Mouse (Mus musculus) hindbrain, embryonic 16.5 days (tissue): ENCODE measurements around the gene Il4. TPM values are rescaled to one million over a fixed set of nuclear protein-coding genes. Genes with fewer than 3 reads are reported as not detected.

Experiments
- ATAC-seq: fragments of 200-750 bp; cut with Nextera tagmentation; 2 replicates; pipeline ENCODE4 v1.8.0; 2017; ENCODE audit warnings: moderate TSS enrichment, moderate library complexity
- H3K27ac ChIP-seq: fragments of 300-500 bp; sonication (generic); 2 replicates; pipeline ENCODE4 v1.5.1; 2014; ENCODE audit warnings: low read depth, mild to moderate bottlenecking, control low read depth, low read length, moderate library complexity
- H3K27me3 ChIP-seq: fragments of 300-500 bp; sonication (generic); replicated peaks from 2 replicates; pipeline ENCODE4 v1.6.1; 2014; ENCODE audit warnings: low read length; ENCODE audit not compliant: control insufficient read depth, insufficient read depth
- H3K36me3 ChIP-seq: fragments of 300-500 bp; sonication (generic); 2 replicates; pipeline ENCODE4 v1.6.1; 2014; ENCODE audit warnings: mild to moderate bottlenecking, low read length, moderate library complexity, mixed read lengths; ENCODE audit not compliant: control insufficient read depth, insufficient read depth
- H3K4me1 ChIP-seq: fragments of 300-500 bp; sonication (generic); 2 replicates; pipeline ENCODE4 v1.6.1; 2014; ENCODE audit warnings: low read depth, low read length; ENCODE audit not compliant: control insufficient read depth, insufficient read depth
- H3K4me2 ChIP-seq: fragments of 300-500 bp; sonication (generic); 2 replicates; pipeline ENCODE4 v1.6.1; 2014; ENCODE audit warnings: mild to moderate bottlenecking, low read length, control low read depth, moderate library complexity
- H3K4me3 ChIP-seq: fragments of 300-500 bp; sonication (generic); 2 replicates; pipeline ENCODE4 v1.5.1; 2014; ENCODE audit warnings: mild to moderate bottlenecking, low read length, control low read depth, moderate library complexity
- H3K9ac ChIP-seq: fragments of 300-500 bp; sonication (generic); 2 replicates; pipeline ENCODE4 v1.6.1; 2014; ENCODE audit warnings: low read depth, mild to moderate bottlenecking, control low read depth, low read length, moderate library complexity
- H3K9me3 ChIP-seq: fragments of 300-500 bp; sonication (generic); 2 replicates; pipeline ENCODE4 v1.6.1; 2014; ENCODE audit warnings: mild to moderate bottlenecking, low read length, moderate library complexity; ENCODE audit not compliant: control insufficient read depth
- WGBS: fragments of 180-500 bp; shearing (Covaris S2); extraction: QIAGEN DNeasy Blood & Tissue Kit; methylation state at CpG from one replicate; pipeline ENCODE4 v1.1.7; 2014; 5-methylcytosine and 5-hydroxymethylcytosine counted together
- polyA plus RNA-seq: library from polyadenylated mRNA; unstranded; fragments of >200 nt; fragmentation: Nextera tagmentation; extraction: Ambion mirVana; gene quantifications from 2 replicates; pipeline ENCODE4 v1.2.1, GENCODE M21; 2015

Gene Il4
- polyA plus RNA-seq, 1 experiment from 2014 or later: 4.5 TPM

DNA sequence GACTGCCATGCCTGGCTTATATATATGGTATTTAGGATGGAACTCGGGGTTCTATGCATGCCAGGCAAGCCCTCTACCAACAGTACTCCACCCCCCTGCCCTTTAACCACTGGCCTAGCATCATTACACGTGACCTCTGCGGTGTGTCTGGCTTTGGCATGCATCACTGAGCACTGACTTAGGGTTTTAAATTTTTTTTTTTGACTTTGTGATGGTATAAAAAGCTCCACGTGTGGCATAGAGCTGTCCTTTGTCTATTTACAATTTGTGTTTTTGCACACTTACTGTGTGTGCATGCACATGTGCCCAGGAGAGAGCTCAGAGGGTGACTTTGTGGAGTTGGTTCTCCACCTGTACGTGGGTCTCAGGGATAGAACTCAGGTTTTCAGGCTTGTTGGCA, 25.5 kb upstream of the Il4 start:
- Histone ChIP-seq H3K4me1 (no peaks in the 10 kb centered on the region), H3K4me2 (no peak overlapping the region), H3K9ac (no peak overlapping the region), H3K9me3 (no peaks in the 10 kb centered on the region), H3K36me3 (no peaks in the 10 kb centered on the region), H3K4me3 (no peak overlapping the region), H3K27me3 (no peaks in the 10 kb centered on the region), H3K27ac (no peak overlapping the region)
- 69% methylated on average over 5 of the region's 5 CpGs for WGBS
- ATAC-seq: no peak

- ATAC-seq: no peak
- Histone ChIP-seq H3K36me3 (no peaks in the 10 kb centered on the region), H3K9me3 (no peaks in the 10 kb centered on the region), H3K4me1 (no peaks in the 10 kb centered on the region), H3K27ac (no peak overlapping the region), H3K9ac (no peak overlapping the region), H3K27me3 (peaks cover 1% of the 10 kb centered on the region; the same call in 1 of the 2 replicates), H3K4me2 (no peak overlapping the region), H3K4me3 (no peak overlapping the region)
- 79% methylated on average over 12 of the region's 12 CpGs for WGBS
These were observed 24.3 kb upstream of the Il4 start for GRCm38 (mm10) chr11:53642744-53643279.

- Histone ChIP-seq H3K27ac (no peak overlapping the region), H3K9ac (no peak overlapping the region), H3K9me3 (no peaks in the 10 kb centered on the region), H3K4me3 (no peak overlapping the region), H3K4me2 (no peak overlapping the region), H3K27me3 (peaks cover 9% of the 10 kb centered on the region), H3K4me1 (peaks cover 12% of the 10 kb centered on the region), H3K36me3 (no peaks in the 10 kb centered on the region)
- no peak for ATAC-seq
- 83% methylated on average over 10 of the region's 10 CpGs for WGBS
These were observed 19.4 kb upstream of the Il4 start for GRCm38 (mm10) chr11:53637803-53638260.

GRCm38 (mm10) chr11:53637046-53637802, 18.8 kb upstream of the Il4 start:
- Histone ChIP-seq H3K9me3 (no peaks in the 10 kb centered on the region), H3K27ac (no peak overlapping the region), H3K4me2 (no peak overlapping the region), H3K27me3 (peaks cover 9% of the 10 kb centered on the region), H3K9ac (no peak overlapping the region), H3K4me3 (no peak overlapping the region), H3K36me3 (no peaks in the 10 kb centered on the region), H3K4me1 (peaks cover 12% of the 10 kb centered on the region)
- WGBS: 20% methylated on average over 21 of the region's 21 CpGs
- ATAC-seq: no peak

- Histone ChIP-seq H3K27ac (no peak overlapping the region), H3K9me3 (no peaks in the 10 kb centered on the region), H3K4me3 (peak overlapping the region; percentile 35), H3K36me3 (no peaks in the 10 kb centered on the region), H3K4me2 (peak overlapping the region; percentile 79), H3K27me3 (peaks cover 9% of the 10 kb centered on the region), H3K9ac (peak overlapping the region; percentile 55), H3K4me1 (peaks cover 12% of the 10 kb centered on the region)
- 2% methylated on average over 25 of the region's 40 CpGs for WGBS
- ATAC-seq: no peak
These were observed 17.7 kb upstream of the Il4 start for GRCm38 (mm10) chr11:53636183-53636646.

GRCm38 (mm10) chr11:53635590-53636182, 17.2 kb upstream of the Il4 start:
- H3K4me1 ChIP-seq: peaks cover 12% of the 10 kb centered on the region
- H3K4me2 ChIP-seq: peak overlapping the region; percentile 79
- H3K36me3 ChIP-seq: no peaks in the 10 kb centered on the region
- no peak overlapping the region for H3K27ac ChIP-seq
- H3K9me3 ChIP-seq: no peaks in the 10 kb centered on the region
- peak overlapping the region; percentile 55 for H3K9ac ChIP-seq
- H3K27me3 ChIP-seq: peaks cover 9% of the 10 kb centered on the region
- WGBS: 36% methylated on average over 9 of the region's 9 CpGs
- no peak for ATAC-seq
- H3K4me3 ChIP-seq: peak overlapping the region; percentile 35

DNA sequence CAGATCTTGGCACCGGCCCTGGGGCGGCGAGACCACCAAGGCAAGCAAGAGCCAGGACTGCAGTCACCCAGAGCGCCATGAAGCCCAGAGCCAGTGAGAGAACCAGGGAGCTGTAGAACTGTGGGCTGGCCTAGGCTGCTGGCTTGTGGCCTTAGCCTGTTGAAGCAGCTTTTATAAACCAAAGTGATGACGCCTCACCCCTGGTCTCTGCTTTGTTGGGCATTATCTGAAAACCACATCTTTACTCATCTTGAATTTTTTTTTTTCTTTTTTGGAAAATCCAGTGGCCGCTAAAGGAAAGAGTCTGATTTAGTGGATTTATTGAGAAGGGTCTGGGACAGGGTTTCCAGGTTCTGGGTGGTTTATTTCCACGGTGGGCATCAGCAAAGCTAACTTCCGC, 16.1 kb upstream of the Il4 start, which contains the start of gene Il13:
Gene Il13, minus strand, starts transcription at position 147 of the 400 bp plus-strand sequence.
- Histone ChIP-seq H3K9ac (no peak within 1 kb of the TSS), H3K4me3 (no peak within 1 kb of the TSS), H3K9me3 (no peaks in the 10 kb centered on the region), H3K36me3 (no peaks in the 10 kb centered on the region), H3K4me2 (no peak within 1 kb of the TSS), H3K27me3 (peaks cover 9% of the 10 kb centered on the region), H3K4me1 (peaks cover 12% of the 10 kb centered on the region), H3K27ac (no peak within 1 kb of the TSS)
- WGBS: 91% methylated on average over 8 of the region's 8 CpGs
- ATAC-seq: no peak

DNA sequence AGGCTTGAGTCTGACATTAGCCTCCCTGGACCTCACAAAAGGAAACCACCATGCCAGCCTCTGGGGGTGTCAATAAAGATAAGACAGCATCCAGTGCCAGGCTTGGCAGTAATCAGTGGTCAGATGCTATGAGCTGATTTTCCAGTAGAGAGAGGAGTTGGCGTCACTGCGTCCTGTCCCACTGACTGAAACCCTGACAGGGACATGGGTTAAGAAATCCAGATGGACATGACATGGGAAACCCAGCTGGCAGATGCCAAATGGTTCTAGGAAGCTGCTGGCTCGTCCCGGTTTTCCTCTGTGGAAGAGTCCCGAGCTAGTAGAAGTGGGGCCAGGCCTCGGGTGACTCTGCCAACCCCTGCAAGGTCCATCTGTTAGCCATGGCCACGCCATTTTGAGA, 15.2 kb upstream of the Il4 start:
- Histone ChIP-seq H3K9ac (no peak overlapping the region), H3K27ac (no peak overlapping the region), H3K36me3 (no peaks in the 10 kb centered on the region), H3K4me3 (no peak overlapping the region), H3K27me3 (peaks cover 9% of the 10 kb centered on the region), H3K4me2 (no peak overlapping the region), H3K9me3 (no peaks in the 10 kb centered on the region), H3K4me1 (peaks cover 12% of the 10 kb centered on the region)
- 72% methylated on average over 7 of the region's 7 CpGs for WGBS
- ATAC-seq: no peak

DNA sequence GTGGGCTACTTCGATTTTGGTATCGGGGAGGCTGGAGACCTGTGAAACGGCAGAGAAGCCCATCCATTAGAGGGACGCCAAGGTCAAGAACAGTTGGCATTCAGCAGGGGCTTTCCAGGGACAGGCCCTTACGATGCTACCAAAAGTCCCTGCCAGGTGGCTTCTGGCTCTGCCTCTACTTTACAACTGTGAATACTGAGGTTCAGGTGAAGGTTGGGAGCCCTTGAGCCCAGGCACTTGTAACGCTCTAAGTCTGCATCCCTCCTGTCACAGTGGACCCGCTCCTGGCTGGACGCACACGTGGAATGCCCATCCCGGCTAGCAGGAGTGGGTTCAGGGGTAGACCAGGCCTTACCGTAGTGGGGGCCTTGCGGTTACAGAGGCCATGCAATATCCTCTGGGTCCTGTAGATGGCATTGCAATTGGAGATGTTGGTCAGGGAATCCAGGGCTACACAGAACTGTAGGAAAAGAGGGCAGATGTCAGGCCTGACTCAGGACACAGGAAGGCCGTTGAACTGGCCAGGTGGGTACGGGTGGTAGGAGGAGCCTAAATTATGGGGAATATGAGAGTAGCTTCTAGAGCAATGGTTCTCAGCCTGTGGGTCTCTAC, 13.8 kb upstream of the Il4 start:
- no peak overlapping the region for H3K4me3 ChIP-seq
- no peak overlapping the region for H3K9ac ChIP-seq
- no peak overlapping the region for H3K27ac ChIP-seq
- H3K36me3 ChIP-seq: no peaks in the 10 kb centered on the region
- H3K27me3 ChIP-seq: peaks cover 6% of the 10 kb centered on the region; the same call in 1 of the 2 replicates
- no peak for ATAC-seq
- H3K4me2 ChIP-seq: no peak overlapping the region
- WGBS: 67% methylated on average over 14 of the region's 14 CpGs
- peaks cover 10% of the 10 kb centered on the region for H3K4me1 ChIP-seq
- H3K9me3 ChIP-seq: no peaks in the 10 kb centered on the region
